Mouse (Mus musculus) G1E (cell line): ENCODE results near the gene Exoc3l2. TPM values are rescaled to one million over a fixed set of nuclear protein-coding genes. Genes with fewer than 3 reads are reported as not detected.

Source experiments
- ATAC-seq: 2 replicates; pipeline ENCODE4 v1.8.0; 2016; ENCODE audit warnings: mild to moderate bottlenecking; ENCODE audit not compliant: insufficient number of reproducible peaks, poor library complexity, low FRiP score, severe bottlenecking; ENCODE audit errors: extremely low read depth
- DNase-seq: peaks from one replicate; pipeline ENCODE4 v3.0.0; 2012; ENCODE audit warnings: low spot score
- H3K27me3 ChIP-seq: 2 replicates; pipeline ENCODE4 v1.6.1; 2012; ENCODE audit warnings: mild to moderate bottlenecking, low read length, inconsistent platforms; ENCODE audit not compliant: insufficient read depth
- H3K36me3 ChIP-seq: replicated peaks from 2 replicates; pipeline ENCODE3; 2012; ENCODE audit warnings: mild to moderate bottlenecking, inconsistent platforms
- H3K4me1 ChIP-seq: 2 replicates; pipeline ENCODE4 v1.6.1; 2012; ENCODE audit warnings: low read depth, low read length, inconsistent platforms, mixed read lengths; ENCODE audit not compliant: insufficient read depth
- H3K4me3 ChIP-seq: 2 replicates; pipeline ENCODE4 v1.5.1; 2012; ENCODE audit warnings: low read depth, mild to moderate bottlenecking, inconsistent platforms, low read length, moderate library complexity, mixed read lengths
- H3K9me3 ChIP-seq: replicated peaks from 2 replicates; pipeline ENCODE4 v1.6.1; 2012; ENCODE audit warnings: inconsistent platforms
- CTCF ChIP-seq: IDR thresholded peaks from 2 replicates; pipeline ENCODE4 v1.5.1; 2012; ENCODE audit warnings: low read depth, low read length, inconsistent platforms, mixed read lengths
- GATA1 ChIP-seq: IDR thresholded peaks from 2 replicates; pipeline ENCODE4 v1.6.1; 2012; ENCODE audit warnings: borderline replicate concordance, low read length, inconsistent platforms, mixed read lengths
- GATA2 ChIP-seq: IDR thresholded peaks from 2 replicates; pipeline ENCODE4 v1.6.1; 2012; ENCODE audit warnings: low read depth, low read length, inconsistent platforms, borderline replicate concordance
- POLR2AphosphoS5 ChIP-seq: IDR thresholded peaks from 2 replicates; pipeline ENCODE4 v1.6.1; 2012; ENCODE audit warnings: low read depth, low read length, inconsistent platforms; ENCODE audit not compliant: insufficient replicate concordance
- TAL1 ChIP-seq: conservative IDR thresholded peaks from 2 replicates; pipeline ENCODE4 v1.6.1; 2012; ENCODE audit warnings: low read depth, low read length, inconsistent platforms, mixed read lengths
- polyA plus RNA-seq: library from polyadenylated mRNA; stranded (reverse); fragments of >175 nt; gene quantifications from 2 replicates; pipeline ENCODE4 v1.2.3, GENCODE M21; 2012
- total RNA-seq, 2 experiments: library from RNA; stranded (forward) in 1 of 2; stranded (reverse) in 1 of 2; fragments of 200-1000 nt in 1 of 2; fragments of >200 nt in 1 of 2; fragmentation: Nextera tagmentation in 1 of 2; gene quantifications; 2 replicates each; pipeline ENCODE4 v1.2.3; 2014 to 2017

Exoc3l2 gene
- total and polyA plus RNA-seq, 3 experiments = 0.02 TPM; not detected in 2

DNA sequence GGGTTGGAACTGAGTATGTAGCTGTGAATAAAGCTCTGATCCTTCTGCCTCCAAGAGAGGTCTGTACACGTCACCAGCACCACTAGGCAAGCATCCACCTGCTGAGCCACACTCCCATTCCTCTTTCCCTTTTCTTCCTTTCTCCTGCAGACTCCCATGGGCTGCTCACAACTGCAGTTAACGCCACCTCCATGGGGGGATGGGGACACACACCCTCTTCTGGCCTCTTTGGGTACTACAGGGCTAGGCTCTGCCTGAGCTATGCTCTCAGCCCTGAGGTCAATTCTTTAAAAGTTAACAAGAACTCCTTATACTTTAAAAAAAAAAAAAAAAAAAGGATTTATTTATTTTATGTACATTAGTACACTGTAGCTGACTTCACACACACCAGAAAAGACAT lies 30.7 kb upstream of the Exoc3l2 start:
- H3K9me3 ChIP-seq = peaks cover 4% of the 10 kb centered on the region
- no peaks in the 10 kb centered on the region for H3K27me3 ChIP-seq
- no peak for ATAC-seq
- TF ChIP-seq CTCF (0 out of 2 replicates have a peak, but pooled peaks have one; percentile 17), GATA1 (no peak)
- DNase-seq = no peak
- H3K4me3 ChIP-seq = no peak overlapping the region
- peaks cover 98% of the 10 kb centered on the region for H3K36me3 ChIP-seq
- no peaks in the 10 kb centered on the region for H3K4me1 ChIP-seq

DNA sequence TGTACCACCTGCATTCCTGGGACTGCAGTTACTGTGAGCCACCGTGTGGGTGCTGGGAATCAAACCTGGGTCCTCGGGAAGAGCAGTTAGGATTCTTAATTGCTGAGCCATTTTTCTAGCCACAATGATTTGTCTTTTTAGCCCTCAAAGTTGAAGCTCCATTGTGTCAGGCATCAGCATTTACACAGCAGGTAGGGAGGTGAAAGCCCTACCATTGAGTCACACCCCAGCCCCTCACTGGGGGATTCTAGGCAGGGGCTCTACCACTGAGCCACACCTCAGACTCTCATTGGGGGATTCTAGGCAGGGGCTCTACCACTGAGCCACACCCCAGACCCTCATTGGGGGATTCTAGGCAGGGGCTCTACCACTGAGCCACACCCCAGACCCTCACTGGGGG lies 26.9 kb upstream of the Exoc3l2 start:
- peaks cover 89% of the 10 kb centered on the region for H3K36me3 ChIP-seq
- TF ChIP-seq CTCF (no peak), TAL1 (no peak), GATA2 (no peak), POLR2AphosphoS5 (no peak), GATA1 (no peak)
- ATAC-seq = no peak

DNA sequence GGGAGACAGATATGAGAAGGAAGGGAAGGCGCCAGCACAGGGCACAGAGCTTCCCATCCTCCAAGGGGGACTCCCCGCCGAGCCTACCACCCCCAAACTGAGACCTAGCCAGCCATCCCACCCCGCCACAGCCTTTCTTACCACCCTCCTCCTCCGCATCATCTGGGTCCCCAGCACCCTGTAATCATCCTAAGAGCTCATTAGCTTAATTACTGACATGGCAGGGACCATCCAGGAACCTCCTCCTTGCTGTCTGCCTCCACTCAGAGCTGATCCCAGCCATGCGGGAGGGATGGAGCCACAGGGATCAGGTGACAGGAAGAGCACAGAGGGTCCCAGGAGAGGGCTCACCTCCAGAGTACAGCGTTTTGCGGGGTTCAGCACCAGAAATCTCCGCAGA lies 26.1 kb upstream of the Exoc3l2 start:
- Histone ChIP-seq H3K4me3 (no peak overlapping the region), H3K9me3 (peaks cover 4% of the 10 kb centered on the region), H3K27me3 (no peaks in the 10 kb centered on the region), H3K36me3 (peaks cover 88% of the 10 kb centered on the region), H3K4me1 (no peaks in the 10 kb centered on the region)
- DNase-seq = no peak
- ATAC-seq = no peak
- no peak for TF ChIP-seq TAL1
- no peak for TF ChIP-seq CTCF
- TF ChIP-seq POLR2AphosphoS5 = no peak
- TF ChIP-seq GATA2 = no peak
- no peak for TF ChIP-seq GATA1

More for the DNA sequence above, 26.9 kb upstream of the Exoc3l2 start:
- Histone ChIP-seq H3K4me1 (no peaks in the 10 kb centered on the region), H3K27me3 (no peaks in the 10 kb centered on the region), H3K9me3 (peaks cover 4% of the 10 kb centered on the region), H3K4me3 (no peak overlapping the region)
- no peak for DNase-seq

DNA sequence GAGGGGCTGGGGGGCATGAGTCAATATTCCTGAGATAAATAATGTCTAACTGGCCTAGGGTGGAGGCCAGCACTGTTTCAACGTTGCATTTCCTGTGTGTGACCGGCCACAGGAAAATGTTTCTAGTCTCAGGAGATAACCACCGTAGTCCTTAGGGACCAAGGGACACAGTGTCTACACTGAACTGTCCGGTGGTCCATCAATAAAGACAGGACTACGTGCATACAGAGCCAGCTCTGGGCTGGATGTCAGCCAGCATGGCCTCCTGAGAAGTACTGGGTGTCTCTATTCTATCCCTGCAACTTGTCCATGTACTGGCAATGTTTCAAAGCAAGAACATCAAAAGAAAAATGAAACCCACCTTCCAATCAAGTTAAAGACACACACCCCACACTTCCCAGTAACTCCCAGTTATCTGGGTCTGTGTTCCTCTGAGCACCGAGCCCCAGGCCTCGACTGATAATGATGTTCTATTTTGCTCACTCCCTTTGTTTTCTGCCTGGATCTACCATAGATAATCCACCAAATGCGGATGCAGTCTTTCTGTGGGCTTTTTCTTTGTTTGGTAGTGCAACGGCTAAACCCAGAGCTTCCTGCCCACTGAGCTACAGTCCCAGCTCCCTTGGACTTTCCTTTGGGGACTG lies 21.6 kb upstream of the Exoc3l2 start:
- Histone ChIP-seq H3K4me3 (no peak overlapping the region), H3K9me3 (no peaks in the 10 kb centered on the region), H3K36me3 (peaks cover 78% of the 10 kb centered on the region), H3K4me1 (no peaks in the 10 kb centered on the region), H3K27me3 (no peaks in the 10 kb centered on the region)
- no peak for TF ChIP-seq CTCF
- no peak for TF ChIP-seq GATA1
- TF ChIP-seq POLR2AphosphoS5 = no peak
- TF ChIP-seq GATA2 = no peak
- no peak for TF ChIP-seq TAL1
- DNase-seq (no peak), ATAC-seq (no peak)

DNA sequence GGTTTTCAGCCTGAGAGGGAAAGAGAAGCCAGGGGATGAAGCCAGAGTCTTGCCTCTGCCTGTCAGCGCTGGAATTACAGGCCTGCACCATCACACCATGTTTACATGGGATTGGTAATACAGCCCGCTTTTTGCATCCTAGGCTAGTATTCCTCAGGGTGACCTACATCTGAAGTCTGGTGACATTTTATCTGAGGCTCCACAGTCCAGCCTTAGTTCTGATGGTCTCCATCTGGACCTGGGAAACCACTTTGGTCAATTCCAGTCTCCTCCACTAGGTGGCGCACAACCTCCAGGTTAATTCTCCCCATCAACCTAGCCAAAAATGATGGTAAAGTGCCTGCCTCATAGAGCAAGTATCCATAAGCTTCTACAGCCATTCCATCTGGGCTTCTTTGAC lies 19.8 kb upstream of the Exoc3l2 start:
- ATAC-seq (no peak), DNase-seq (peak; percentile 45)
- peak; percentile 95 for TF ChIP-seq CTCF
- no peak for TF ChIP-seq GATA1
- Histone ChIP-seq H3K4me3 (no peak overlapping the region), H3K4me1 (no peaks in the 10 kb centered on the region), H3K27me3 (no peaks in the 10 kb centered on the region), H3K36me3 (peaks cover 77% of the 10 kb centered on the region), H3K9me3 (no peaks in the 10 kb centered on the region)

DNA sequence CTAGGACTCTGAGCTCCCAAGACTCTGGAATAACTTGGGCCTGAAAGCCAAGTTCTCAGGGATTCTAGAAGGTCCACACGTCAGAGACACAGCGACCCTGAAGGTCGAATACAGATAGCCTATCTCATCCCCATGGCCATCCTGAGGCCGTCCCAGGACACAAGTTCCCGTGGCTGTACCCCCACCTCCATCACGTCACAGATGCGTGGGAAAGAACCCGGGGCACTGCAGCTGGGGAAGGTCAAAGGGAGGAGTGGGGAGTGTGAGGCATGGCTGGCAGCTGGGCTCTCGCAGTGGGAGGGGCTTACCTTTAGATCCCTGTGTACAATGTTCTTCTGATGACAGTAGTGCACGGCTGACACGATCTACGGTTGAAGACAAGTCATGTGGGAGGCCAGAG lies 18.3 kb upstream of the Exoc3l2 start:
- no peaks in the 10 kb centered on the region for H3K9me3 ChIP-seq
- no peak for DNase-seq
- H3K4me3 ChIP-seq = no peak overlapping the region
- TF ChIP-seq GATA2 (no peak), CTCF (no peak), GATA1 (no peak), POLR2AphosphoS5 (no peak)
- no peaks in the 10 kb centered on the region for H3K27me3 ChIP-seq
- peaks cover 85% of the 10 kb centered on the region for H3K36me3 ChIP-seq
- ATAC-seq = no peak
- H3K4me1 ChIP-seq = no peaks in the 10 kb centered on the region

DNA sequence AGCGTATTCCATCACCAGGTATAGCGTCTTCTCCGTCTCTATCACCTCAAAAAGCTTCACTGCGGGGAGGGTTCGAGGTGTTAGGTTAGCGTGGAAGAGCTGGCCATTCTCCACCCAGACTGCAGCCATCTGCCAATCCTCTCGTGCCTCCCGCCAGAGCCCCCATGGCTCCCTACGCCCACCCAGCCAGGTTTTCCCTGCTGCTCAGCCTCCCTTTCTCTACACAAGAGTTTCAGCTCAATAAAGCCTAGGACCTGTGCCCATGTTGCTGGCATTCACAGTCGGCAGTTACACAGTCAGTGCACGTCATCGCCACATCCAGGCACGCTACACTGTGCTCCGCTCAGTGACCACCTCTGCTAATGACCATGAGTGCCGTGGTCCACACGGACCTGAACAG lies 15.4 kb upstream of the Exoc3l2 start:
- ATAC-seq (no peak), DNase-seq (no peak)
- no peaks in the 10 kb centered on the region for H3K4me1 ChIP-seq
- no peaks in the 10 kb centered on the region for H3K27me3 ChIP-seq
- no peak overlapping the region for H3K4me3 ChIP-seq
- peaks cover 87% of the 10 kb centered on the region for H3K36me3 ChIP-seq
- TF ChIP-seq TAL1 (no peak), GATA2 (no peak), CTCF (no peak), POLR2AphosphoS5 (no peak), GATA1 (no peak)
- no peaks in the 10 kb centered on the region for H3K9me3 ChIP-seq
